Mouse (Mus musculus): Measurements from ENCODE around the gene Cpsf4l.

DNA sequence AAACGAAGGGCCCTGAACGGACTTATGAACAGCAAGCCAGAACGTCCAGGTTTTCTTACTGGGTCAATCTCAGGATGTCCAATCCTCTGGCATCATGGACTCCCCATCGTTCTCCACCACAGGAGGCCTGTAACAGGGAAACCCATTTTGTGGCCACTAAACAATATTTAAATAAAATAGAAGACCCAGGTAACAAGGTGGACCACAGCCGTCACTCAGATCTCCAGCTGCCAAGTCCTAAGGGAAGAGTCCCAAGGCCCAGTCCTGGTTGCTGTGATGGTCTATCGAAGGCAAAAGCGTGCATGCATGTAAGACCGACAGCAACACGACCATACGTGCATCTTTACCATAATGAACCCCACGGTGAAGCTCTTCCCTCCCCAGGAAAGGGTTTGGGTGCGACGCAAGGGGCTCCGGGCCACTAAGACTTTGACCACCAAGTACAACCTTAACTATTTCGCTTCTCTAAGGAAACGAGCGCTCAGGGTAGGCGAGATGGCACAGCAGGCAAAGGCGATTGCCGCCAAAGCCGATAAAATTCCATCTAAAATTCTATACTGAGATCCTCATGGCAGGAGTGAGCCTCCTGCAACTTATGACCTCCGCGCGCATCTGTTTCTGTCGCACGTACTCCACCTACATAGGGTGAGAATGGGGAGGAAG, 61.0 kb downstream of the Cpsf4l start, which contains the start of gene Cog1:
- no peak for TF ChIP-seq RCOR1 (conservative IDR thresholded peaks at IDR 0.05; ENCODE audit: low read depth, low read length)
- TF ChIP-seq CTCF (conservative IDR thresholded peaks at IDR 0.05 in 1 of 2, IDR thresholded peaks at IDR 0.05 in 1 of 2; ENCODE audit: low read depth in 2 of 2, low read length in 2 of 2) = no peak
- TF ChIP-seq ZC3H11A (IDR thresholded peaks at IDR 0.05; ENCODE audit: low read depth, low read length) = no peak
- no peak for TF ChIP-seq HCFC1 (IDR thresholded peaks at IDR 0.05; ENCODE audit: low read depth, low read length)
- no peak for TF ChIP-seq MAX (IDR thresholded peaks at IDR 0.05; ENCODE audit: low read length)
- TF ChIP-seq SMC3 (IDR thresholded peaks at IDR 0.05; ENCODE audit: low read depth, low read length) = no peak
- TF ChIP-seq EP300 (IDR thresholded peaks at IDR 0.05; ENCODE audit: low read length) = no peak
- no peak for TF ChIP-seq ZKSCAN1 (IDR thresholded peaks at IDR 0.05; ENCODE audit: borderline replicate concordance, low read depth, low read length)
- TF ChIP-seq TCF12 (IDR thresholded peaks at IDR 0.05; ENCODE audit: low read depth, low read length) = no peak
- TF ChIP-seq JUN (IDR thresholded peaks at IDR 0.05; ENCODE audit: insufficient read depth, low read depth, low read length) = no peak
- TF ChIP-seq POLR2A (IDR thresholded peaks at IDR 0.05; ENCODE audit: low read depth, low read length) = no peak

Measured in CH12.LX (cell line).